Mouse (Mus musculus): Measurements from ENCODE around the gene 1700092M07Rik.
"Not testable (repeated sequence)": the region's sequence is repeated elsewhere in the genome, so short reads cannot be mapped to it uniquely, and the experiment has no call there.

Gene 1700092M07Rik

DNA sequence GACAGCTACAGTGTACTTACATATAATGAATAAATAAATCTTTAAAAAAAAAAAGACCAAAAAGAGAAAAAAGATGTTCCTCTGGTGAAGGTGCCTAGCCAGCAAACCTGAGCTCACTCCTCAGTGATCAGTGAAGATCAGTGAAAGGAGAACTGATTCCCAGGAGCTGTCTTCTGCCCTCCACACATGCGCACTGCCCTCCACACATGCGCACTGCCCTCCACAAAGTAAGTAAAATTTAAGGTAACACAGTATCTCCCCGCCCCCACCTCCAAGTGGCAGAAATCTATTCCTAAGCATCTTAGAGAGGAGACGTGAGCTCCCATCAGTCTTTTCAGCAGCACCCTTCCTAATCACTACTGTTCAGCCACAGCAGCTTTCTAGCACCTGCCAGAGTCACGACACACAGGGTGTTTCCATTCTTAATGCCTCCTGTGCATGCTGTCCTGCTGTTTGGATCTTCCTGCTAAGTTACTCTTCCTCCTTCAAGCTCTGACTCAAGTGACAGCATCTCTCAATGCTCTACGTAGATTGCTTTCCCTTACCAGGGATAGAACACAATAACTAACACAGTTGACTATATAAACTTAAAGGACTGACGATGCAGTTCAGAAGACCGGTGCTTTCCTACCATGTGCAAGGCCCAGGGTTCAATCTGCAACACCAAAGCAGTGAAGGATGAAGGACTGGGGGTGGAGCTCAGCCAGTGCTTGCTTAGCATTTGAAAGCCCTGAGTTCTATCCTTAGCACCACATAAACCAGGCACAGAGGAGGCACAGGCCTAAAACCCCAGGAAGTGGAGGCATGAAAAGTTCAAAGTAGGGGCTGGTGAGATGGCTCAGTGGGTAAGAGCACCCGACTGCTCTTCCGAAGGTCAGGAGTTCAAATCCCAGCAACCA lies 24.4 kb upstream of the 1700092M07Rik start:
- in situ Hi-C loops (cut with MboI, MseI) = loop anchor here (10.0 kb wide), 1 partner anchor 1221 kb away; the partner anchor contains the start of gene Atl3

DNA sequence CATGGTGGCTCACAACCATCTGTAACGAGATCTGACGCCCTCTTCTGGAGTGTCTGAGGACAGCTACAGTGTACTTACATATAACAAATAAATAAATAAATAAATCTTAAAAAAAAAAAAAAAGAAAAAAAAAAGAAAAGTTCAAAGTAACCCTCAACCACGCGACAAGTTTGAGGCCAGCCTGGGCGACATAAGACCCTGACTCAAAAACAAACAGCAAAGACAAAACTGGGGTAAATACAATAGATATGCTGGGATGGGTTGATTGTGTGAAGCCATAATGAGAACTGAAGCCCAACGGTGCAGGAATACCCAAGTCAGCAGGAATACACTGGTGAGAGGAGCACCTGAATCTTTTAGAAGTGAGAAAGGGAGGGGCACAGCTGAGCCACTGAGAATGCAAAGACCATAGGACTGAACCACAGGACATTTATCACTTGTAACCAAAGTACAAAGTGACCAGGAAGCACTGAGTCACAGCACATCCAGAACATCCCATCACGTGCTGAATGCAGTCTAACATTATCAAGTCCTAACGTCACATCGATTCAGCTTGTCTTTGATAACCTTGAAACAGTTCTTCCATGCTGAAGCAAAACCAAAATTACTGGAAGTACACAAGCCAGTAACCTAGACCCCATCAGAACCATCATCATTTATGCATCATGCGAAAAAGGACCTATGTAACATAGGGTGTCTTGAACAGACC lies 23.6 kb upstream of the 1700092M07Rik start:
- in situ Hi-C loops (cut with MboI, MseI) = loop anchor here (10.0 kb wide), 1 partner anchor 1222 kb away; the partner anchor contains the start of gene Atl3

DNA sequence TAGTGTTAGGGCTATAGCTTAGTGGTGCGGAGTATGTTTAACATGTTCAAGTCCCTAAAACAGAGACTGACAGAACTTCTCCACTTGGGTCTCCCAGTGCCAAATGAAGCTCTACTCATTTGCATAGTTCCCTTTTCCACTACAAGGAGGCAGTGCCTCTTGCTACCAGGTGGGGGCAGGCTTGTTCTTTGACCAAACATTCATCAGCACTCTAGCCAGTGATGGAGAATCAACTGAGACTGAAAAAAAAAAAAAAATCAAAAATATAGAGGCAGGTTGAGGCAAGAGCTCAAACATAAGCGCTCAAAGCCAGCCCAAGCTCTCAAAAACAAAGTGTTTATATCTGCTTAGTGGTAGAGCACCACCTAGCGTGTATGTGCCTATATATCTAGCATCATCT lies 22.2 kb upstream of the 1700092M07Rik start:
- in situ Hi-C loops (cut with MboI, MseI) = loop anchor here (10.0 kb wide), 1 partner anchor 1224 kb away; the partner anchor contains the start of gene Atl3

DNA sequence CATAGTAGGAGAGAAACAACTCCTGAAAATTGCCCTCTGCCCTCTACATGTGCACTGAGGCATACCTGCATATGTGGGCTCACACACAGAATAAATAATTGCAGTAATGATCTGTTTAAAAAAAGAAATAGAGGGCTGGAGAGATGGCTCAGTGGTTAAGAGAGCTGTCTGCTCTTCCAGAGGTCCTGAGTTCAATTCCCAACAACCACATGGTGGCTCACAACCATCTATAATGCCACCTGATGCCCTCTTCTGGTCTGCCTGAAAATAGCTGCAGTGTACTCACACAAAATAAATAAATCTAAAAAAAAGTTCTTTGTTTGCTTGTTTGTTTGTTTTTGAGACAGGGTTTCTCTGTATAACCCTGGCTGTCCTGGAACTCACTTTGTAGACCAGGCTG lies 21.5 kb upstream of the 1700092M07Rik start:
- in situ Hi-C loops (cut with MboI, MseI) = loop anchor here (10.0 kb wide), 1 partner anchor 1224 kb away; the partner anchor contains the start of gene Atl3

DNA sequence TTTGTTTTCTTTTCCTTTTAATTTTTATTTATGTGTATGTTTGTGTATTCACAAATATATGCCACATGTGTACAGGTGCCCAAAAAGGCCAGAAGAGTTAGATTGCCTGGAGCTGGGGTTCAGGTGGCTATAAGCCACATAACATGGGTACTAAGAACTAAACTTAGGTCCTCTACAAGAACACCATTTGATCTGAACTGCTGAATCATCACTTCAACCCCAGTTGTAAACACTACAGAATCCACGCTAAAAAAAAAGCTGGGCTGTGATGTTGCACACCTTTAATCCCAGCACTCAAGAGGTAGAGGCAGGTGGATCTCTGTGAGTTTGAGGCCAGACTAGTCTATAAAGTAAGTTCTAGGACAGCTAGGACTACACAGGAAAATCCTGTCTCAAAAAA lies 19.1 kb upstream of the 1700092M07Rik start:
- in situ Hi-C loops (cut with MboI, MseI) = no loop called here

DNA sequence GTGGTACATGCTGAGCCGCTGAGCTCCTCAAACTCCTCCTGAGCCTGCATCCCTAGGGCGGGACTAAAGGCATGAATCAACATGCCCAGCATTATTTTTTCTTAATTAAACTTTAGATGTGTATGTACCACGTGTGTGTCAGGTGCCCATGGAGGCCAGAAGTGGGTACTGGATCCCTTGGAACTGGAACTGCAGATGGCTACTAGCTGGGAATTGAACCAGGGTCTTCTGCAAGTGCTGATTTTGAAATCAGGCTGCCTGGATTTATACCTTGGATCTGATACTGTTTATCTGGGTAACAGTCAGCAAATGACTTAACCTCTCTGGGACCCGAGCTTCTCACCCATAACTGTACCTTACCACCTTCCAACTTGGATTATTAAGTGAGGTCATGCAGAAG lies 18.5 kb upstream of the 1700092M07Rik start:
- in situ Hi-C loops (cut with MboI, MseI) = no loop called here

DNA sequence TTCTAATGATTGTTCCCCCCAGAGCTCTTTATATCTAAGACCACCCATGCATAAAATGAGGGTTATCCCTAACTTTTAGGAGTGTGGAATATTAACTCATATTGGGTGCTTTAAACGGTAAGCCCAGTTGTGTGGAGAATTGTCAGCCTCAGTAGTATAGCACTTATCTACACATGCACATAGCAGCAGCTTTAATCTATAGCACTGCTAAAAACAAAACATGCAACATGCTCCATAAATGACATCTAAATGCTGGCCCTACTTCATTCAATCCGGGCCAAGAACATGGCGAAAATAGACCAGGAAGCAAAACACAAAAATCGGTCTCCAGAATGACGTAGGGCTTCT lies 18.0 kb upstream of the 1700092M07Rik start:
- in situ Hi-C loops (cut with MboI, MseI) = no loop called here

DNA sequence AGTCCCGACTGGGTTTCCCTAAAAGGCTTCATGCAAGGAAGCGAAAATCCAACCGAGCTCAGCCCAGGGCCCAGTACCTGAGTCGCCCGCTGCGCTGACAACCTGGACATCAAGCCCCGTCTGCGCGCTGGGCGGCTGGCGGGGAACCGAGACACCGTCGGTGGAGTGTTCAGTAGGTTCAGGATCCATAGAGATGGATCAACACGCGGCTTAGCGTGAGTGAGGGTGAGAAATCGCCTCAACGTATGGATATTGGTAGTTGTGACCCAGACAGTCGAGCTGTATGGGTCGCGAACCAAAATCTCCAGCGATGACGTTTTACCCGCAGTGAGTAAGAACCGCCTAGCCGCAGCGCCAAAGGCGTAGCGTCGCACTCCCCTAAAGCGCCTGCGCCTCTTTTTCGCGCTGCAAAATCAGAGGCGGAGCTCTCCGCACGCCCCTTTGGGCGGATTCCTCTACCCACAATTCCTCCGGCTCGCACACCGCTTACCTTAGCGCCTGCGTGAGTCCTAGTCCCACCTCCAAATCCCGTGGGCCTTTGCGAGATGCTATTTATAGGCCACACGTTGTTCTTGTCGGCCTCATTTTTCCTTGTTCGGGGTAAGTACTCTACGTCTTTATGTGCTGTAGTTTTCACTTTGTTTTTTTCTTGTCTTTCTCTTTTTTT lies 17.5 kb upstream of the 1700092M07Rik start, which contains the start of gene Slc3a2:
Slc3a2 (minus strand) TSS at position 463 of the 667 bp plus-strand sequence.
- in situ Hi-C loops (cut with MboI, MseI) = no loop called here

DNA sequence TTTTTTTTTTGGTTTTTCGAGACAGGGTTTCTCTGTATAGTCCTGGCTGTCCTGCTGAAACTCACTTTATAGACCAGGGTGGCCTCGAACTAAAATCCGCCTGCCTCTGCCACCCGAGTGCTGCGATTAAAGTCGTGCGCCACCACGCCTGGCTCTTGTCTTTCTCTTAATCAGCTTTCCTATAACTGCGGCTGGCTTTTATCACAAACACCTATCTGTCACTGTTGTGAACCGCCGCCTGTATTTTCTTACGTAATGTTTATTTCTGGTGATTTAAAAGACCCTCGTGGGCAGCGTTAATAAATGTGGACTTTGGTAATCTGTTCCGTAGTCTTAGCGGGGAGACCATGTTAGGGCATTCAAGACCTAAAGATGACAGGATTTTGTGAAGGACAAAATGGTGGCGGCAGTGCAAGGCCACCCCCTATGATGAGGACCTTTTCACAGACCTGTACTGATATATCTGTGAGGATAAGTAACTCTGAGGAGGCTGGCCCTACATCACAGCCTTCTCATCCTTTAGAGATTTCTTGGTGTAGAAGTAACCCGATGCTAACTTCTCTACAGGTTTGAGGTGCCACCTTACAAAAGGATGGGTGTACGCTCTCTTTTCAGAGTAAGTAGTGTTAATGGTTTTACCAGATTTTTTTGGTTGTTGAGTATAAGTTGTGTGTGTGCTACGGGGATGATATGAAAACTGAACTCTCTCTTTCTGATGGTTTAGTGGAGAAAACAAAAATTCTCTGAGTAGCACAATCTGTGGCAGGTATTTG lies 16.8 kb upstream of the 1700092M07Rik start:
- in situ Hi-C loops (cut with MboI, MseI) = no loop called here

DNA sequence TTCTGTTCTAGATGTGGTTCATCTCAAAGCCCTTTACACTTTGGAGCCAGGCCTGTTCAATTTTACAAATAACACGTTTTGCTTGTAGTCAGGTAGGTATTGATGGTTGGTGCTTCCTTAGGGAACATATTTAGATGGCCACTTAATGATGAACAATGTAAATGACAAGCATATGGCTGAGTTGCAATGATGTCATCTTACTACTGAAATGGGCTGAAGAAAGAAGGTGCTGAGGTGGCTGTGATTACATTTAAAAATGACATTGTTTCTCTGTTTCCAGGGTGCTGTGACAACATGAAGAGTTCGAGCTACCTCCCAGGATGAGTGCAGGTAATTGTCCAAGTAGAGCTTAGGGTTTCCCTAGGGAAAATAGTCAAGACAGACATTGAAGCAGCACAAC lies 16.1 kb upstream of the 1700092M07Rik start:
- in situ Hi-C loops (cut with MboI, MseI) = no loop called here

DNA sequence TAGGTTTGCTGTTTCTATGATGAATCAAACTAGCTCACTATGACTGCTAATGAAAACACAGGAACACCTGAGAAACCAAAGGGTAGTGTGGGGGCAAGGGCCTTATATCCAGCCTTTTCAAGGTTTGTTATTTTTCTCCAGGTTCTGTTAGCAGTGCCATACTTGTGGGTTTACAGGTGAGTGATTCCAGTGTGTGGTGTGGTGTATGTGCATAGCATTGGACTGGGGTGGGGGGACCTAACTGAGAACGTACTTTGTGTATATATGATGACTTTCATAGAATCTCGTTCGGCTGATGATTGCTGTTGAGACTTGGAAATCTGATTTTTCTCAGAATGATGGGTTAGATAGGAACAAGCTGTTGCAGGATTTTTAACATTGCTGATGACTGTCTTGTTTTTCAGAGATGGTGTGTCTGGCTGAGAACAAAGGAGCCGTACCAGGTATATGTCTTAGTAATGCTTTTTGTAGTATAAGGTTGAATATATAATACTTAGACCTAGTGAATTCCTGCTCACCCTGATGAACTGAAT lies 15.4 kb upstream of the 1700092M07Rik start:
- in situ Hi-C loops (cut with MboI, MseI) = no loop called here

DNA sequence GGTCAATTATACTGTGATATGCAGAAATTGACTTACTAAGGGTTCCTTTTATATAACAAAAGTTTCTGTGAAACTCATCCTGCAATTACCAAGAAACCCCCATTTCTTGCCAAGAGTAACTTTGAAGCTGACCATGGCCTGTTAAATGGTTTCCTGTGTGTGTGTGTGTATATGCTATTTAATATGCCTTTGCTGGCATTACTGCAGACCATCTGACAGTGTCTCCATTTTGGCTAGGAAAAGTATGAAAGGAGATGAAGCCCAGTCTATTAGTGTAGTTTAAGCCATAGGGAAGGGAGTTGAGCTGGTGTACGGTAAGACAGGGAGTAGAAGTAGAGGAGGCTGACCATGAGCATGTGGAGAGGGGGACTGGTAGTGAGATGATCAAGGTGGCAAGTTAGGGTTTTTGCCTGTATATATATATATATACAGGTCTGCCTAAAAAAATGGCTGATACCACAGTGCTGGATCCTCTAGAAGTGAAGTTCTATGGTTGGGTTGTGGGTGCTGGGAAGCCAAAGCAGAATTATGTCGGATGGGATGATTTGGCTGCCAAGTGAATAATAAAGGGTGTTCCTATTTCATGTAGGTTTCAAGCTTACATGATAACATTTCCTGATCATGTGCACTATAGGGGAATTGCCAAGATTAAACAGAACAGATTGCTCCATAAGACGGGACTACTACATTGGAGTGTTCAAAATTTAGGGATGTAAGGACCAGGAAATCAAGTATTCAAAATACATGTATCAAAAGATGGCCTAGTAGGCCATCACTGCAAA lies 13.7 kb upstream of the 1700092M07Rik start:
- in situ Hi-C loops (cut with MboI, MseI) = no loop called here

DNA sequence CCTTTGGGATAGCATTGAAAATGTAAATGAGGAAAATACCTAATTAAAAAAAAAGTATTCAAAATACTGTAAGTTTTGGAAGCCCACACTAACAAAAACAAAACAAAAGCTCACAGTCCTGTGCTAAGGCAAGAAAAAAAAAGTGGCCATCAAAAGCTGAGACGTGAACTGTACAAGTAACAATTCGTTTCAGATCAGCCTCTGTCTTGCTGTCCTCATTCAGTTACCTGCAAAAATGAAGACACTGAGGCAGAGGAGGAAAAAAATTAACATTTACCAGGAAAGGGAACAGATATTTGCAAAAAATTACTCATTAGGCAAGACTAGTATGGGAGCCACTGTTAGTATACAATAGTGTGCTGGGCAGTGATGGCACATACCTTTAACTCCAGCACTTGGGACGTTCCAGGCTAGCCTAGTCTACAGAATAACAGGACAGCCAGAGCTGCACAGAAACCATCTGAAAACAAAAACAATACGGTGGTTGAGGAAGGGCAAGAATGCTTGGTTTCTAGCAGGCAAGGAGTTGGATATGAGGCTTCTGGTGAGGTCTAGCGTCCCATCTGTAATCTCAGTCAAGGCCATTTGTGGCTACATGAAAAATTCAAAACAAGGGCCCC lies 12.9 kb upstream of the 1700092M07Rik start:
- in situ Hi-C loops (cut with MboI, MseI) = no loop called here

DNA sequence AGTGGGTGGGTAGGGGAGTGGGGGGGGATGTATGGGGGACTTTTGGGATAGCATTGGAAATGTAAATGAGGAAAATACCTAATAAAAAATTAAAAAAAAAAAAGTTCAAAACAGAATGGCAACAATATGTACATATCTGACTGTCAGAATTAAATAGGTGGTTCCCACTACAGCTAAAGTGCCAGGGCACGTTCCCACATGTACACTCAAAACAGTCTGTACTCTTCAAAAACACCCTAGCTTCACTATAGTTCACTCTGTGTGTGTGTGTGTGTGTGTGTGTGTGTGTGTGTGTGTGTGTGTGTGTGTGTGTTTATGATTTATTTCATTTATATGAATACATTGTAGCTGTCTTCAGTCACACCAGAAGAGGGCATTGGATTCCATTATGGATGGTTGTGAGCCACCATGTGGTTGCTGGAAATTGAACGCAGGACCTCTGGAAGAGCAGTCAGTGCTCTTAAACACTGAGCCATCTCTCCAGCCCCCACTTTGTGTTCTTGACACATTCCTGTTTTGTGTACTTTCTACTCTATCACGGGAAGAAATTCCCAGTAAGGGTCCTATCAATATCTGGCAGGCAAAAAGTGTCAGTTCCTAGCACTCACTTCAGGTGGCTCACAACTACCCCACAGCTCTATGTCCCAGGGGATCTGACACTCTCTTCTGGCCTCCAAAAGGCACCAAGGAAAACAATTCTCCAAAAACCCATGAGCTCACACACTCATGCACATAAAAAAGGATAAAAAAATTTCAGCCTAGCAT lies 12.0 kb upstream of the 1700092M07Rik start:
- in situ Hi-C loops (cut with MboI, MseI) = not testable (repeated sequence)

DNA sequence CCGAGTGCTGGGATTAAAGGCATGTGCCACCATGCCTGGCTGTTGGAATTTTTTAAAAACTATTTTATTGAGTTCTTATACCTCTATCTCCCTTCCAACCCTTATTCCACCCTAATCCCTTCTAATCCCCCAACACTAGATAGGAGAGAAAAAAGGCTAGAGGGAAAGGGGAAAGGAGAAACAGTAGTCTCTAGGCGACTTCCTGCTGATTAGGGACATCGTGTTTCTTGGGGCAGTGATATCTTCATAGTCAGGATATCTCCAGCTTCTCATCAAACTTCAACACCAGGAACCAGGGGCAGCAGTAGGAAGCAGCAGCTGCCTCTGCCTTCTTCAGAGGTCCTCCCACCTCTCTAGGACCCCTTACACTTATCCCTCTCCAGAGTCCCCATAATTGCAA lies 6.2 kb upstream of the 1700092M07Rik start:
- in situ Hi-C loops (cut with MboI, MseI) = no loop called here

DNA sequence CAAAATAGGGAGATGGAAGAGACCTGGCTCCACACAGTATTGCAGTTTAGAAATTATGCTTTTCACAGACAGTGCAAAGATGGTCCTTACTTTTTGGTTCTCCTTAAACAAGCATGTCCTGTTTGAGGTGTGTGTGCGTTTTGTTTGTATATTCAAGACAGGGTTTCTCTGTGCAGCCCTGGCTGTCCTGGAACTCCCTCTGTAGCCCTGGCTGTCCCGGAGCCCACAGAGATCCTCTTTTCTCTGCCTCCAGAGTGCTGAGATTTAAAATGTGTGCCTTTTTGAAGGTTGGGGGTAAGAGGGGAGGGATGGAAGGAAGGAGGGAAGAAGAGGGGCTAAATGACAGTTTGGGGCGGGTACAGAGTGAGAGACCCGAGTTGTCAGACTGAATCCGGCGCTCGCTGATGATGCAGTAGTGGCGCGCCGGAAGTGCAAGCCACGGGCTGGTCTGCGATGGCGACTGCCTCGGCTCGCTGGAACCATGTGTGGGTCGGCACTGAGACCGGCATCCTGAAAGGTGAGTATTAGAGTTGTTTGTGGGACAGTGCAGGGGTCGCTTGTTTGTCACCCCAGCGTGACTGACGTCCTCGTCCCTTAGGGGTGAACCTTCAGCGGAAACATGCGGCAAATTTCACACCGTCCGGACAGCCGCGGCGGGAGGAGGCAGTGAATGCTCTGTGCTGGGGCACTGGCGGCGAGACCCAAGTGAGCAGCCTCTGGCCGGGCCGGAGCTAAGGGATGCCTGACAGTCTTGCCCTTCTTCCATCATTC lies 4.9 kb upstream of the 1700092M07Rik start, which contains the start of gene Wdr74:
Wdr74 (plus strand) TSS at position 439 of the 771 bp plus-strand sequence.
- in situ Hi-C loops (cut with MboI, MseI) = no loop called here

DNA sequence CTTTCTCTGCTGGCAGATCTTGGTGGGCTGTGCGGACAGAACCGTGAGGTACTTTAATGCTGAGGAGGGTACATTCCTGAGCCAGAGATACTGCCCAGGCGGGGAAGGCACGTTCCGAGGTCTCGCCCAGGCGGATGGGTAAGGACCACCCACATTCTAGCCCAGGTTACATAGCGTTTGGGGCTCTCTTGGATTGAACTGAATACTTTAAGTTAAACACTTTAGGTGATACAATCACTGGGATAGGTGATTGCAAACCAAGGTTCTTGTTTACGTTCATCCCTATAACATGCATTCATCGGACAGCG lies 4.4 kb upstream of the 1700092M07Rik start:
- in situ Hi-C loops (cut with MboI, MseI) = no loop called here

DNA sequence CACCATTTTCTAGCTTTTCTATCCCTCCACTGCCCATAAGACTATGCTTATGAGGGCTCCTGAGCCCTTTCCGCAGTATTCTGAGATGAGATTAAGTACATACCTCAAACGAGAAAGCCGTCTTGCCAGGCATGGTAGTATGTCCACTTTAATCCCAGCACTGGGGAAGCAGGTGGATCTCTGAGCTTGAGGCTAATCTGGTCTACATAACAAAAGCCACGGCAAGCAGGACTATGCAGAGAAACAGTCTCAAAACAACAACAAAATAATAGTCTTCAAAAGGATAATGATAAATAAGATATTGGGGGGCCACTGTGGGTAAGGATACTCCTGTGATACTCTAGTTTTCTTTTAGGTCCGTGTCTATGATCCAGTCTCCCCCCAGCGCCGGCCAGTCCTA lies 1.6 kb upstream of the 1700092M07Rik start:
- in situ Hi-C loops (cut with MboI, MseI) = no loop called here
